Mouse (Mus musculus) testis, adult 2 months (tissue): ENCODE measurements around the gene Pcyt1a.

Experiments used
- CTCF ChIP-seq: fragments of 200-500 bp; IDR thresholded peaks from 2 replicates; pipeline ENCODE4 v1.5.1; 2012; ENCODE audit warnings: low read depth, mild to moderate bottlenecking, inconsistent platforms, low read length, moderate library complexity; ENCODE audit not compliant: control insufficient read depth, insufficient read depth, insufficient replicate concordance
- POLR2A ChIP-seq: fragments of 200-500 bp; IDR thresholded peaks from 2 replicates; pipeline ENCODE4 v1.6.1; 2012; ENCODE audit warnings: low read depth, mild to moderate bottlenecking, inconsistent platforms, low read length, moderate library complexity; ENCODE audit not compliant: control insufficient read depth

DNA sequence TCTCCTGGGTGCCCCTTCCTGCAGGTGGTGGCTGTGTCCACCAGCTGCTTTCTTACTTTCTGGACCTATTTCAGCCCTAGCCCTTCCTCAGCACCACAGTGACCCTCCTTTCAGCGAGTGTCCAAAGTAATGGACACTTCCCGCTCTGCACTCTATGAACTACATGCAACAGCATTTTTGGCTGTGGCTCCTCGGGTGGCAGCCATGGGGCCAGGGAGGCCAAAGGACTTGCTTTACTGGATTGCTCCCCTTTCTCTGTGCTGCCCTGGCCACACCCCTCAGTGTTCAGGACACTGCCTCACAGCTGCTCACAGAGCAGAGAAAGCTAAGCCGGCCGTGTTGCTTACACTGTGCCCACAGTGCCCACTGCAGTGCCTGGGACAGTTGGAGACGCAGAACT, 72.9 kb downstream of the Pcyt1a start:
- TF ChIP-seq CTCF (no peak), POLR2A (no peak)
